Mouse (Mus musculus) erythroblast, embryonic 14.5 days (primary cell): ENCODE results near the gene Pik3r6.

Experiments
- GATA1 ChIP-seq: IDR thresholded peaks from 2 replicates; pipeline ENCODE4 v1.6.1; 2012; ENCODE audit warnings: low read length, inconsistent platforms, mixed read lengths
- TAL1 ChIP-seq: IDR thresholded peaks from 3 replicates; pipeline ENCODE4 v1.6.1; 2012; ENCODE audit warnings: low read length, inconsistent platforms, mixed read lengths

DNA sequence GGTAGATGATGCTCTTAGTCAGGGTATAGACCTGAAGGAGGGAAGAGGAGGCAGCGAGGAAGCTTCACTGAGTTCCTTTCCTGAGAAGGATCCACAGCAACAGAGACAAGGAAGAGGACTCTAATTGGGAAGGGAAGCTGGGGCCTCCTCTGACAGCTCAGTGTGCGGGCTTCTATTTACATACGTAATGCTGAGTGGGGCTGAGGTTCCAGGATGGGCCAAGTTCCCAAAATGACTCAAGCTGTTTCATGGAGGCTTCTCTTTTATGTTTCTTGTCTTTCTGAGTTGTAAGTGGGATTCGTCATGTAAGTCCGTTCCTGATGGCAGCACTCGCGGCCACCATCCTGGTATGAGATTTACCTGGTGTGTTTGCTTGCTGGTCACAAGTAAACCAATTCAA lies 27.1 kb upstream of the Pik3r6 start:
- no peak for TF ChIP-seq GATA1
- TF ChIP-seq TAL1, result no peak
